Mouse (Mus musculus) cortical plate, adult 2 months (tissue): ENCODE data around the gene Srrm3. TPM values are rescaled to one million over a fixed set of nuclear protein-coding genes. Genes with fewer than 3 reads are reported as not detected.

Experiments
- H3K27ac ChIP-seq: fragments of 200-500 bp; 2 replicates; pipeline ENCODE4 v1.5.1; 2012; ENCODE audit warnings: low read length, control low read depth, inconsistent platforms; ENCODE audit not compliant: insufficient read depth
- H3K4me1 ChIP-seq: fragments of 200-500 bp; 2 replicates; pipeline ENCODE4 v1.6.1; 2011; ENCODE audit warnings: low read length; ENCODE audit not compliant: control insufficient read depth, insufficient read depth
- H3K4me3 ChIP-seq: fragments of 200-500 bp; 2 replicates; pipeline ENCODE4 v1.5.1; 2011; ENCODE audit warnings: mild to moderate bottlenecking, low read length, control low read depth; ENCODE audit not compliant: insufficient read depth
- CTCF ChIP-seq: fragments of 200-500 bp; IDR thresholded peaks from 2 replicates; pipeline ENCODE4 v1.5.1; 2011; ENCODE audit warnings: mild to moderate bottlenecking, control low read depth, low read length; ENCODE audit not compliant: insufficient read depth; ENCODE audit errors: extremely low read depth
- POLR2A ChIP-seq: fragments of 200-500 bp; IDR thresholded peaks from 2 replicates; pipeline ENCODE4 v1.6.1; 2011; ENCODE audit warnings: mild to moderate bottlenecking, low read length, control low read depth; ENCODE audit not compliant: insufficient read depth; ENCODE audit errors: extremely low read depth
- polyA plus RNA-seq: library from polyadenylated mRNA; depleted of rRNA; stranded (reverse); fragments of >200 nt; gene quantifications from 2 replicates; pipeline ENCODE4 v1.2.3, GENCODE M21; 2012; rRNA removed

Gene Srrm3
- polyA plus RNA-seq: 80.9 and 84.8 TPM in 2 replicates

GRCm38 (mm10) chr5:135806555-135807262 is at the start of gene Srrm3:
Gene Srrm3 (plus strand): TSS chr5:135806890.
- H3K27ac ChIP-seq: peak within 1 kb of the TSS; percentile 24
- peak within 1 kb of the TSS; percentile 84 for H3K4me3 ChIP-seq
- peak; percentile 99 for TF ChIP-seq CTCF
- TF ChIP-seq POLR2A: 0 out of 2 replicates have a peak, but pooled peaks have one; percentile 25
- peaks cover 12% of the 10 kb centered on the region for H3K4me1 ChIP-seq

GRCm38 (mm10) chr5:135761881-135762280 is 44.8 kb upstream of the Srrm3 start:
- Histone ChIP-seq H3K4me1 (no peaks in the 10 kb centered on the region), H3K4me3 (no peak overlapping the region), H3K27ac (no peak overlapping the region)
- TF ChIP-seq POLR2A (no peak), CTCF (no peak)

DNA sequence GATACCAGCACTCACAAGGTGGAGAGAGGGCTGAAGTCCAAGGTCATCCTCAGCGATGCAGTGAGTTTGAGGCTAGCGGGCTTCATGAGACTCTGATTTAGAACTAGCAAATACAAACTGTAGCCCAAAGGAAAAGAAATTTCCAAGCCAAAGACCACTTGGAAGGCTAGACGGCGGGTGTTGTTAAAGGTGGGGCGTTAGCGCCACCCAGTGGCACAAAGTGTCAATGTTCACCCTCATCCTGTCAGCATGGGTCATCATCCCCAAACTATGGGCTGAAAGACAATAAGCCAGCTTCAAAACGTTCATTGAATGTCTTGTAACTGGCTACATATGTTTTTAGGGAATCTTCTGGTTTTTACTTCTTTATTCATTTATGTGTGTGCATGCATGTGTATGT is 43.2 kb upstream of the Srrm3 start:
- TF ChIP-seq CTCF (peak; percentile 96), POLR2A (no peak)
- no peaks in the 10 kb centered on the region for H3K4me1 ChIP-seq
- no peak overlapping the region for H3K27ac ChIP-seq
- no peak overlapping the region for H3K4me3 ChIP-seq

GRCm38 (mm10) chr5:135764971-135765370 is 41.7 kb upstream of the Srrm3 start:
- H3K4me3 ChIP-seq: no peak overlapping the region
- no peaks in the 10 kb centered on the region for H3K4me1 ChIP-seq
- no peak for TF ChIP-seq CTCF
- TF ChIP-seq POLR2A: no peak
- H3K27ac ChIP-seq: no peak overlapping the region

DNA sequence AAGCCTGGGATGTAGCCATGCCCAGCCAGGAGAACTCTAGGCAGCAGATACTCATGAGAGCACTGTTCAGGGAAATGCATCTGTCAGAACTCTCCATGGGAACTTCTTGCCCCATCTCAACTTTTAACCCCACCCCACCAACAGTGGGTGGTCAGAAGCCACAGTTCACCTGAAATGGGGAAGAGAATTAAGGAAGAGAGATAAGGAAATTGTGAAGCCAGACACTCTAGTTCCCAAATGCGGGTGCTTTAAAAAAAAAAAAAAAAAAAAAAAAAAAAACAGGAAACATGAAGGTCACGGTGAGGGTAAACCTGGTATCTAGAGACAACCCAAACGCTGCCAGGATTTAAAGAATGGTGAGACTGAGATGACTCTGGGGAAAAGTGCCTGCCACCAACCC is 34.2 kb upstream of the Srrm3 start:
- Histone ChIP-seq H3K4me3 (no peak overlapping the region), H3K4me1 (peaks cover 1% of the 10 kb centered on the region; the same call in 1 of the 2 replicates), H3K27ac (no peak overlapping the region)
- TF ChIP-seq CTCF (no peak), POLR2A (no peak)

DNA sequence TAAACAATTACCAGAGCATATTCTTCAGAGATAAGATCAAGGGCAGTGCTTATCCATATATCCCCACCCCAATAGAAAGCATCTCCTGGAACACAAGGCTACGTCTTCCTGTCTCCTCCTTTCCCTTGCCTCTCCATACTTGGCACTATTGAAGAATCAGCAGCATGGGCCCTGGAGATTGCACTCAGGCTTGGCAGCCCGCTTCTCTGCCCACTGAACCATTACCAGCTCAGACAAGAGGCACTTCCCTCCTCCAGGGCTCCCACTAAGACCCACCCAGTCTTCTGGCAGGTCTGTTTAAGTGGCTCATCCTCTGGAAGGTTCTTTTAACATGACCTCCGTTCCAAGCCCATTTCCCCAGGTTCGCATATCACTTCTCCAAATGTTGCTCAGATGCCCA is 30.1 kb upstream of the Srrm3 start:
- peaks cover 5% of the 10 kb centered on the region; the same call in 1 of the 2 replicates for H3K4me1 ChIP-seq
- H3K4me3 ChIP-seq: no peak overlapping the region
- no peak for TF ChIP-seq POLR2A
- no peak for TF ChIP-seq CTCF
- H3K27ac ChIP-seq: no peak overlapping the region

GRCm38 (mm10) chr5:135777796-135778470 is 28.8 kb upstream of the Srrm3 start, which contains the start of gene Styxl1:
Gene Styxl1 (minus strand): TSS chr5:135778385.
- H3K4me1 ChIP-seq: peaks cover 5% of the 10 kb centered on the region; the same call in 1 of the 2 replicates
- peak within 1 kb of the TSS; percentile 84 for H3K27ac ChIP-seq
- TF ChIP-seq CTCF: no peak
- no peak for TF ChIP-seq POLR2A
- peak within 1 kb of the TSS; percentile 92 for H3K4me3 ChIP-seq

- TF ChIP-seq POLR2A (peak; percentile 98), CTCF (no peak)
- Histone ChIP-seq H3K4me3 (peak within 1 kb of the TSS; percentile 92), H3K27ac (peak within 1 kb of the TSS; percentile 84), H3K4me1 (peaks cover 5% of the 10 kb centered on the region; the same call in 1 of the 2 replicates)
These were observed 27.9 kb upstream of the Srrm3 start, which contains the start of gene Mdh2 for GRCm38 (mm10) chr5:135778471-135779445. Gene Mdh2 (plus strand): TSS chr5:135778480.

DNA sequence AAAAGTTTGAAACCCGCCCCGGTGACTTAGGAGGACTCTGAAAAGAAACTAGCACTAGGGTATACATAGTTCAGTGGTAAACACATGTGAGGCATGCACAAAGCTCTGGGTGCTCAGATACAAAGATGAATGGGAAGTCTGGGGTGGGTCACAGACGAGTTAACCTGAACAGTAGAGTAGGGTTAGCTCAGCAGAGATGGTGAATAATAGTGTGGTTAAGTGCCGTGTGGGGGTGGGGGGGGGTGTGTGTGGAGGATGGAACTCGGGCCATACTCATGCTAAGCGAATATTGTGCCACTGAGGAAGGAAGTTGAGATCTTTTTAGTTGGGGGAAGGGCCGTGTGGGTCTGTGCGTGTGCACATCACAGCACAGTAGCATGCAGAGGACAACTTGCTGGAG is 26.4 kb upstream of the Srrm3 start:
- Histone ChIP-seq H3K4me1 (peaks cover 5% of the 10 kb centered on the region; the same call in 1 of the 2 replicates), H3K27ac (no peak overlapping the region), H3K4me3 (no peak overlapping the region)
- no peak for TF ChIP-seq CTCF
- TF ChIP-seq POLR2A: no peak
